ENCODE assay signal across 8 mouse cellular contexts in the genomic region with DNA sequence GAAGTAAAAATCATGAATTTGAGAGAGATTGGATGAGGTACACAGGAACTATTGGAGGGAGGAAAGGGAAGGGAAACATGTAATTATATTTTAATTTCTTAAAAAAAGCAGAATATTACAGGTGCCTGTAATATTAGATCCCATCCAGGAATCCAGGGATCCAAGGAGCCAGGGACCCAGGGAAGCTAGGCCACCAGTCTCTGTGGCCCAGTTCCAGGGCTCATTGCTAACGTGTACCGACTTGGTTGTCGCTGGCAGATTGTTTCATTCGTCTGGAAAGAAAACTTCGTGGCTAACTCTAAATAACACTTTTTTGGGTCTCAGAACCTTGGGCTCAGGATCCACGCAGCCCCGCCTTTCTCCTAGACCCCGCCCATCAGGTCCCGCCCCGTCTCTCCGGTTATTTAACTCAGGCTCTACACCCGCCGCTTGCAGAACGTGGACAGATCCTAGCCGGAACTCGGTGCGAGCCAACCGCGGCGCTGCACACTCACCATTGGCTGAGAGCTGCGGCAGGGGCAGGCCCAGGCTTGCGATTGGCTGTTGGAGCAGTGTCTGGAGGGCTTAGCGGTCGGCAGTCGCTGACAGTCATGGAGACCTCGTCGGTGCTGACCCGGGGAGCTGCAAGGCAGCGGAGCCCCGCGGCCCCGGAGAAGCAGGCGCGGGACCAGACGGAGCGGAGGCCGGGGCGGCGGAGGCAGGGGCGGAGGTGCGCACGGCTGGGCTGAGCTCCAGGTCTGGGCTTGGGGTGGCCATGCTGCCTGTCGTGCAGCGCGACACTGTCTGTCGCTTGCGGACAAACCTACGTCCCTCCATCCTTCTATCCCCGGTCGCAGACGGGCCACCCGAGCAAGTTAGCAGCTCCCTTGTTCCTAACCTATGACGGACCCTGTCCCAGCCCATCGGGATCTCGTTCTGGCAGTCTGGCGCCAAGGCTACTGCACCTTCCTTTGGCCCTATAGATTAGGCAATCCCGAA. TPM values are rescaled to one million over a fixed set of nuclear protein-coding genes. Genes with fewer than 3 reads are reported as not detected.
A peak's percentile ranks its signal among the peaks of the same experiment; 100 is the strongest.
DNase-seq lines count a peak whose midpoint lies in the region; ATAC-seq and TF ChIP-seq lines count a peak whose summit lies in the region.

Engase (plus strand) TSS at position 434 of the 978 bp plus-strand sequence.

- TF ChIP-seq CTCF in ES-Bruce4 (IDR thresholded peaks at IDR 0.05; ENCODE audit: low read depth, low read length) = no peak
- no peak for TF ChIP-seq CTCF in liver, postnatal 0 days (IDR thresholded peaks at IDR 0.05; ENCODE audit: low read depth)

- intact Hi-C loops in heart, postnatal 10 days (cut with DNase I) = no loop called here

- TF ChIP-seq EP300 in ES-Bruce4 (IDR thresholded peaks at IDR 0.05; ENCODE audit: insufficient read depth, low read depth, low read length) = no peak
- TF ChIP-seq EP300 in liver, postnatal 0 days (IDR thresholded peaks at IDR 0.05; ENCODE audit: low read depth) = no peak

- peak; percentile 100 for ATAC-seq in cerebellum, adult (ENCODE audit: insufficient number of reproducible peaks, low FRiP score, low TSS enrichment)
- ATAC-seq in forebrain, embryonic 13.5 days = peak; percentile 100
- peak; percentile 100 for ATAC-seq in liver, postnatal 0 days
- ATAC-seq in neural tube, embryonic 14.5 days (ENCODE audit: low read depth) = peak; percentile 99

- H3K9ac ChIP-seq in ES-Bruce4 (ENCODE audit: low read depth, poor library complexity, severe bottlenecking) = peak within 1 kb of the TSS; percentile 57
- H3K9ac ChIP-seq in forebrain, embryonic 13.5 days = peak within 1 kb of the TSS; percentile 76
- peak within 1 kb of the TSS; percentile 76 for H3K9ac ChIP-seq in liver, postnatal 0 days (replicated peaks)
- H3K9ac ChIP-seq in neural tube, embryonic 14.5 days (replicated peaks; ENCODE audit: low read depth, low read length) = peak within 1 kb of the TSS; percentile 67

- no peaks in the 10 kb centered on the region for H3K27me3 ChIP-seq in ES-Bruce4 (ENCODE audit: control insufficient read depth, insufficient read depth, low read length, poor library complexity, severe bottlenecking)
- no peaks in the 10 kb centered on the region for H3K27me3 ChIP-seq in forebrain, embryonic 13.5 days
- no peaks in the 10 kb centered on the region for H3K27me3 ChIP-seq in liver, postnatal 0 days (ENCODE audit: insufficient read depth, low read length)
- no peaks in the 10 kb centered on the region for H3K27me3 ChIP-seq in neural tube, embryonic 14.5 days (ENCODE audit: control insufficient read depth, insufficient read depth, low read length)

- peak within 1 kb of the TSS; percentile 75 for H3K4me2 ChIP-seq in forebrain, embryonic 13.5 days
- H3K4me2 ChIP-seq in liver, postnatal 0 days (ENCODE audit: low read depth, low read length) = peak within 1 kb of the TSS; percentile 96
- H3K4me2 ChIP-seq in neural tube, embryonic 14.5 days (ENCODE audit: low read depth, low read length) = peak within 1 kb of the TSS; percentile 90

- DNase-seq in heart, postnatal 10 days = peak; percentile 98
- DNase-seq in large intestine, adult 2 months (ENCODE audit: low read depth, low spot score) = peak; percentile 85
- peak; percentile 95 for DNase-seq in liver, postnatal 0 days
- peak; percentile 94 for DNase-seq in testis, postnatal 10 days (ENCODE audit: low spot score)

- 1% methylated on average over 57 of the region's 57 CpGs for WGBS in forebrain, embryonic 13.5 days
- under 1% methylated on average over 57 of the region's 57 CpGs for WGBS in large intestine, adult 2 months
- under 1% methylated on average over 57 of the region's 57 CpGs for WGBS in liver, postnatal 0 days (ENCODE audit: insufficient replicate concordance)
- under 1% methylated on average over 57 of the region's 57 CpGs for WGBS in neural tube, embryonic 14.5 days

- TF ChIP-seq POLR2A in ES-Bruce4 (IDR thresholded peaks at IDR 0.05; ENCODE audit: insufficient read depth, low read length) = no peak

- H3K36me3 ChIP-seq in ES-Bruce4 (ENCODE audit: control insufficient read depth, insufficient read depth, low read length, poor library complexity, severe bottlenecking) = no peaks in the 10 kb centered on the region
- H3K36me3 ChIP-seq in forebrain, embryonic 13.5 days (ENCODE audit: poor library complexity, severe bottlenecking) = 0 out of 2 replicates have a peak, but pooled peaks cover 3% of the 10 kb centered on the region
- H3K36me3 ChIP-seq in liver, postnatal 0 days (replicated peaks; ENCODE audit: insufficient read depth, low read length) = peaks cover 2% of the 10 kb centered on the region; the same call in 1 of the 2 replicates
- no peaks in the 10 kb centered on the region for H3K36me3 ChIP-seq in neural tube, embryonic 14.5 days (ENCODE audit: control insufficient read depth, insufficient read depth, low read length)

- H3K9me3 ChIP-seq in ES-Bruce4 (replicated peaks; ENCODE audit: control insufficient read depth, insufficient read depth, low read length, poor library complexity, severe bottlenecking) = no peaks in the 10 kb centered on the region
- H3K9me3 ChIP-seq in forebrain, embryonic 13.5 days (replicated peaks) = no peaks in the 10 kb centered on the region
- no peaks in the 10 kb centered on the region for H3K9me3 ChIP-seq in liver, postnatal 0 days (ENCODE audit: low read length)
- no peaks in the 10 kb centered on the region for H3K9me3 ChIP-seq in neural tube, embryonic 14.5 days (ENCODE audit: control insufficient read depth, low read length)

- peaks cover 8% of the 10 kb centered on the region for H3K4me1 ChIP-seq in ES-Bruce4 (ENCODE audit: control insufficient read depth, insufficient read depth, low read length)
- peaks cover 7% of the 10 kb centered on the region for H3K4me1 ChIP-seq in forebrain, embryonic 13.5 days
- peaks cover 20% of the 10 kb centered on the region for H3K4me1 ChIP-seq in liver, postnatal 0 days (ENCODE audit: insufficient read depth)
- peaks cover 5% of the 10 kb centered on the region for H3K4me1 ChIP-seq in neural tube, embryonic 14.5 days (ENCODE audit: control insufficient read depth, insufficient read depth, low read length)

- H3K27ac ChIP-seq in ES-Bruce4 (ENCODE audit: insufficient read depth, low read length) = no peak within 1 kb of the TSS
- no peak within 1 kb of the TSS for H3K27ac ChIP-seq in forebrain, embryonic 13.5 days
- H3K27ac ChIP-seq in liver, postnatal 0 days (ENCODE audit: low read depth) = peak within 1 kb of the TSS; percentile 67
- peak within 1 kb of the TSS; percentile 49; the same call in 1 of the 2 replicates for H3K27ac ChIP-seq in neural tube, embryonic 14.5 days (ENCODE audit: low read depth, low read length)

- peak within 1 kb of the TSS; percentile 77 for H3K4me3 ChIP-seq in ES-Bruce4 (ENCODE audit: low read depth, low read length)
- H3K4me3 ChIP-seq in forebrain, embryonic 13.5 days = peak within 1 kb of the TSS; percentile 70
- peak within 1 kb of the TSS; percentile 86 for H3K4me3 ChIP-seq in liver, postnatal 0 days (ENCODE audit: low read depth, low read length)
- H3K4me3 ChIP-seq in neural tube, embryonic 14.5 days (ENCODE audit: low read depth, low read length) = peak within 1 kb of the TSS; percentile 62

RNA-seq across cellular contexts. Expression of gene Engase, which starts in this region (rescaled TPM):
- 4.9 and 7.8 TPM in 2 replicates for polyA plus RNA-seq in ES-Bruce4 (2011; ENCODE audit: insufficient read depth, insufficient read length, low read depth, missing spikeins)
- polyA plus RNA-seq in forebrain, embryonic 13.5 days (2015; fragmentation: Nextera tagmentation; extraction: Ambion mirVana) = 4.5 and 5.6 TPM in 2 replicates
- total RNA-seq in heart, postnatal 10 days (2021) = 1 to 10 TPM; 6.6 to 7.1 TPM
- 27.0 and 33.1 TPM in 2 replicates for polyA plus RNA-seq in large intestine, adult 2 months (2012; rRNA removed)
- 4.9 and 5.6 TPM in 2 replicates for polyA plus RNA-seq in liver, postnatal 0 days (2015; fragmentation: Nextera tagmentation; extraction: Ambion mirVana)
- polyA plus RNA-seq in neural tube, embryonic 14.5 days (2014; fragmentation: Nextera tagmentation; extraction: Ambion mirVana) = 5.9 and 6.0 TPM in 2 replicates

Comparison
In these comparisons a context has a peak if more than half of its experiments do, and no peak if none do; other contexts are left out.
1. H3K27ac ChIP-seq: peak in liver, postnatal 0 days (single experiment) and neural tube, embryonic 14.5 days (single experiment); none in ES-Bruce4 (single experiment) and forebrain, embryonic 13.5 days (single experiment).
2. Peak in every context shown above with its lines, with median percentiles within 50 percentile points of each other: H3K4me3 ChIP-seq, H3K9ac ChIP-seq, ATAC-seq, H3K4me2 ChIP-seq and DNase-seq.